Mouse (Mus musculus) left cerebral cortex, adult 18-20 months (tissue): ENCODE data around the gene Noxo1. TPM values are rescaled to one million over a fixed set of nuclear protein-coding genes. Genes with fewer than 3 reads are reported as not detected.

ENCODE experiments used
- DNase-seq, 2 experiments: peaks; one replicate each; pipeline ENCODE4 v3.0.0; 2021 to 2022; ENCODE audit warnings: low spot score in 2 of 2, mixed read lengths in 1 of 2
- total RNA-seq, 2 experiments: library from RNA; stranded (reverse); gene quantifications; 2 replicates each; pipeline ENCODE4 v1.2.3; 2021

Gene Noxo1
- total RNA-seq, 2 experiments from 2014 or later, result 1.9 to 2.1 TPM

DNA sequence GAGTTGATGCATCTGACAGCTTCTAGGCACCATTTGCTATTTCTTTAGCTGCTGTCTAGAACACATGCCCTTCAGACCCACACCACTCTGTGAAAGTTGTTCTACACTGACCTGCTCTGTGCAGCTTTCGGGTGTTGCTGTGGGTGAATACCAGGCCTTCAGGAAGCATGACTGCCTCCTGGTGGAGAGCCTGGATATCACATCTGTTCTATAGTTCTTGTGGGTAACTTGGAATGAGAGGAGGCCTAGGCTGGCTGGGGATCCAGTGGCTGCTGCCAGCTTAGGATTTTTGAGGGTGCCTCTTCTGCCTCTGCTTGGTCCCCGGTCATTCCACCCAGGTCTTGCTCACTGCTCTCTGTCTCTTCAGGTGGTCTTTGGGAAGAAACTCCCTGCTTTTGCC lies 19.8 kb upstream of the Noxo1 start:
- DNase-seq, result peak; percentile 55 to 65

DNA sequence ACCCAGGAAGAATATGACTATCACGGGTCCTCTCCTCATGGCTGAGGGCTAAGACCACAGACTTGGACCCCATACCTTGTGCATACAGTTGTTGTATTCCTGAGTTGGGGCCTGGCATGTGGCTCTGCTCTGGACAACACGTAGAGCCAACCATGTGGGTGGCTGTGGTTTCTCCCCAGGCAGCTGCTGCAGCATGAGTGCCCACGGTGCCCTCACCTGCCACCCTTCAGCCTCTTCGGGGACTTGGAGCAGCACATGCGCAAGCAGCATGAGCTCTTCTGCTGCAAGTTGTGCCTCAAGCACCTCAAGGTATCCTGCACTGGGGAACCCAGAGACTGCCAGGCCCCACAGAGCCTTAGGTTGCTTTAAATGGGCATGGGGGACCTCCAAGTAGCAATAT lies 19.2 kb upstream of the Noxo1 start:
- no peak for DNase-seq

DNA sequence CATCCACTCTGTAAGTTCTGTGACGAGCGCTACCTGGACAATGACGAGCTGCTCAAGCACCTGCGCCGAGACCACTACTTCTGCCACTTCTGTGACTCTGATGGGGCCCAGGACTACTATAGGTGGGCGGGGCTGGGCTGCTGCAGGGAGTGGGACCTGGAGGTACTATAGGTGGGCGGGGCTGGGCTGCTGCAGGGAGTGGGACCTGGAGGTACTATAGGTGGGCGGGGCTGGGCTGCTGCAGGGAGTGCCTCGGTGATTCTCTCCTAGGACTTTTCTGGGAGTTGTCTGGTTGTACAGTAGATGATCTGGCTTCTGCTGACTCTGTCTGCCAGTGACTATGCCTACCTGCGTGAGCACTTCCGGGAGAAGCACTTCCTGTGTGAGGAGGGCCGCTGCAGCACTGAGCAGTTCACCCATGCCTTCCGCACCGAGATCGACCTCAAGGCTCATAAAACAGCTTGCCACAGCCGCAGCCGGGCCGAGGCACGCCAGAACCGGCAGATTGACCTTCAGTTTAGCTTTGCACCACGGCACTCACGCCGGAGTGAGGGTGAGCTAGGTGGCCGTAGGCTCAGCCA lies 18.4 kb upstream of the Noxo1 start:
- DNase-seq, result no peak

DNA sequence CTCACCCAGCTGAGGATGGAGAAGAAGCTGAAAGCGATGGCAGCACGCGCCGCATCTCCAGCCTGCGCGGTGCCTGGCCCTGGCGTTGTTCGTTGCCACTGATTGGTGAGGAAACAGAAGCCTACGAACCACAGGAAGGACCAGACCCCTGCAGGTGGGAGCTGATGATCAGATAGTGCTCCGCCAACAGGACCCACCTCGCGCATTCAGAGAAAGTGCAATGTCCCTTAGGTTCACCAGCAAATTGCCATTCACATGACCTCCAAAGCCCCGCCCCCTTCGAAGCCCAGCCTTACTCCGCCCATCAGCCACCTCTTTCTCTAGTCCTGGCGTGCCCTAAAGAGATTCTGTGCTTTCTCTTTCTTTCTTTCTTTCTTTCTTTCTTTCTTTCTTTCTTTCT lies 9.5 kb upstream of the Noxo1 start:
- DNase-seq, result no peak

DNA sequence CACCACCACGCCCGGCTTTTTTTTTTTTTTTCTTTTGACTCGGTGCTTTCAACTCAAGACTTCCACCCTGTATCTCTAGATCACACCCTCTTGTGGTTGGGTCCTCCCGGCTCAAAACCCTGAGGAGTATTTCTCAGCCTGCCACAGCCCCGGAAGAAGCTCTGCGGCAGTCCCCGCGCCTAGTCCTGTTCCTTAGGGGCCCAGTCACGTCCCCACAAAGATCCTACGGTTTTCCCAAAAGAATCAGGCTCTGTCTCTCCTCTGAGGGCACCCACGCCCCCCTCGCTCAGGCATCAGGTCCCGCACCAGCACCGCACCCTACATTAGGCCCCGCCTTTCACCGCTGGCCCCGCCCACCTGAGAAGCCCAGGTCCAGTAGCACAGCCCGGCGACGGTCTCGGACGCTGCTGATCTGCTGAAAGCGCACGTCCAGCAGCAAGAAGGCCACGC lies 8.9 kb upstream of the Noxo1 start:
- DNase-seq, result peak in 1 of 2 experiments; percentile 28

DNA sequence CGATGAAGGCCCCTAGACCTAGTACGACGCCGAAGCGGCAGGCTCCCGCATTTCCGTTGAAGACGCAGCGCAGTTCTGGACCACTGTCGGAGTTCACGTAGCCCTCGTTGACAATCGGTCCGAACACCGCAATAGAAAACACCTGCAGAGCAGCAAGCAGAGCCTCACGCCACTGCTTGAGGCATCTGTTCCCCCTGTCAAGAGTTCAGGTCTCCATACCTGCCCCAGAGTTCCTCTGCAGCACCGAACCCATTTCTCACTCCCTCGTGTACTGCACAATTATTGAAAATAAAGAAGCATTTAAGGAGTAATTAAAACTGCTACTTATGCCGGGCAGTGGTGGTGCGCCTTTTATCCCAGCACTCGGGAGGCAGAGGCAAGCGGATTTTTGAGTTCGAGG lies 8.4 kb upstream of the Noxo1 start:
- no peak for DNase-seq

DNA sequence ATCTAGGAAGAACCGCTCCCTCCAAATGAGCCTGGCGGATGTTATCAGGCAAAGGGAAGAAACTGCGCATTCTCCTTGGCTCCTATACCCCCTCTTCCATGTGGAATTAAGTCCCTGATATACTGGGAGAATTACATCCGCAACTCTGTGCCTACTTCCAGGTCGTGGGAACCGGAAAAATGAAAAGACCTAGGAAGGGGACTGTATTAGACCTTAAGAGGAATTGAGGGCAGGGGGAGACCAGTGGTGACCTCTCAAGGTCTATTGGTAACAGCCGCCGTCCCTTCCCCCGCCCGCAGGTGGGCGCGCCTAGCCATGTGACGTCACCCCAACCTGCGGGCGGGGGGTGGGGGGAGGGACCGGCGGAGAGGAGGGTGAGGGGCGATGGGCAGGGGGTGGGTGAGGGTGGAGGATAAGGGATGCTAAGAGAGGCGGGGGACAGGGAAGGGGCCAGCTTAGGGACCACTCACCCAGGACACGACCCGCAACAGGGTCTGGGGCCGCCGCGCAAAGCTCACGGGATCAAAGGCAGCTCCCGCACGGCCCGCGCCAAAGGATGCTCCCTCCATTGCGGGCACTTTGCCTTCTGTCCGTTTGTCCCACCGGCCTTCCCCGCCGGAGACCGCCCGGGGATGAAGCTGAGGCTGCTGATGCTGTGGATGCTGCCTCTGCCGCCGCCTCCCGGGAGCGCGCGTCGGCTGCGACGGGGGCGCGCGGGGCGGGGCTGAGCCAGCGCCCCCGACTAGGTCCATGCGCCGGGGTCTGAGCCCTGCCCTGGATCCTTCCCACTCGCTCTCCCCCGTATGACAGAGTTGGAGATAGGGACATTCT lies 6.6 kb upstream of the Noxo1 start, which contains the start of gene Syngr3:
Syngr3 (minus strand) TSS at position 705 of the 831 bp plus-strand sequence.
- peak; percentile 50 to 61 for DNase-seq

DNA sequence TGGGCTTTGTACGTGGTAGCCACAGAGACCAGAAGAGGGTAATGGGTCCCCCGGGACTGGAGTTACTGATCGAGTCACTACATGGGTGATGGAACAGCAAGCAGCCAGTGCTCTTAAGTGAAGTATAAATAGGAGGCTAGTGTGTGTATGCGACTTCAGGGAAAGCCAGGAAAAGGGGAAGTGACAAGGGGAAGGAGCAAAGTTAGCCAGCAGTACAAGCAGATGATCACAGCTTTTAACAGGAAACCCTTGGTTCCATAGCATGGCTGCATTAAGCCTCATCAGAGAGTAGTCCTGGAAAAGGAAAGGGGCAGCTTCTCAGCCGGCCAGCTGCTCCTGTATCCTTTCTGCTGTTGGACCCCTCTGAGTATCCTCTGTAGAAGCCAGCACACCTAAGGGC lies 3.6 kb upstream of the Noxo1 start:
- no peak for DNase-seq

DNA sequence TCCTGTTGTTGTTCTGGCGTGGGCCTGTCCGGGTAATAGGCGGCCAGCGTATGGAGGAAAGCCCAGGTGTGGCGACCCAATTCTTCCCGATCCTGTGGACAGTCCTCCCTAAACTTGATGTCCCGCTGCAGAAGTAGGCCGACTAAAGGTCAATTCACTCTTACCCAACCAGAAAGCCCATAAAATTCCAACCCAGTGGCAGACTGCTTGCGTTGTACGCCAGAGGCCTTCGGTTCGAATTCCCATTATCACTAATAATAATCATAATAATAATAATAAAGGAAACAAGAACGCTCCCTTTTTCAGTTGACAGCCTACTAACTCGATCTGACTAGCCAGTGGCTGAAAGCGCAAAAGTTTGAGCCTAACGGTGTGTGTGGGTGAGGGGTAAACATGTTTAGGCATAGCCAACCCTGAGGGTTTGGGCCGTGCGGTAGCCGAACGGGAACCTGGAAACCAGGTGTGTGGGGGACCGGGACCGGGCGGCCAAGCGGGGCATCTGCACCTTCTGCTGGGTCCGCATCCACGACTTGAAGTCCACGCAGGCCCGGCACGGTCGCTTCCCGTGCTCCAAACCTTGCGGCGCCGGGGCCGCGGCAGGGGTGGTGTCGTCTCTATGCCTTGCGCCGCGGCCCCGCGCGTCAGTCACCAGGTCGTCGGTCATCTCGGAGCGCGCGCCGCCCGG lies 566 bp upstream of the Noxo1 start:
- DNase-seq, result no peak

DNA sequence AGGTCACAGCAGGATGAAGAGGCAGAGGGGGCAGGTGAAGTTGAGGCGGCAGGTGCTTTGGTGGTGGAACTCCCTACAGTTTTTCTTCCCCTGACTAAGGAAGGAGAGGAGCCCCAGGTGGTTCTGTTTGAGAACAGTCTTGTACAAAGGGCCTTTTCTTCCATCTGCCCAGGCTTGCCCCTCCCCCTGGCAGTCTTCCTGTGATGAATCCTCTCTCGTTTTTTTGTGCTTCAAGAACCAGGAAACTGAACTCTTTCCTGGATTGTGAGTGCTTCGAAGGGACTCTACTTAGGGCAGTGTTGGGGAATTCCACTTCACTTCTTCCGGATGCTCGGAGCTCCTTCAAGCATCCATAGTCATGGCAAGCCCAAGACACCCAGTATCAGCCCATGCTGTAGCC lies 2.0 kb downstream of the Noxo1 start:
- DNase-seq, result no peak

DNA sequence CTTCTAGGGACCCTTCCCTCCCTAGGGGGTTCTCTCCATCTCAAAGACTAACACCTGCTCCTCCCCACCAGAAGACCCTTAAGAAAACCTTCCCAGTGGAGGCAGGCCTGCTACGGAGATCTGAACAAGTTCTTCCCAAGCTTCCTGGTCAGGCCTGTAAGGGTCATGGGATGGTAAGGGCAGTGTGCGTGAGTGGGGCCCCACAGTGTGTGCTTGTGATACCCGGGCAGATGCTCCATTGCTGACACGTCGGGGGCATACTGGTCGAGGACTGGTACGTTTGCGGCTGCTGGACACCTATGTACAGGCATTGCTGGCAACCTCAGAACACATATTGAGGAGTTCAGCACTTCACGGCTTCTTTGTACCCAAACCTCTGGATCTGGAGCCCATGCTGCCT lies 2.7 kb downstream of the Noxo1 start:
- DNase-seq, result no peak

DNA sequence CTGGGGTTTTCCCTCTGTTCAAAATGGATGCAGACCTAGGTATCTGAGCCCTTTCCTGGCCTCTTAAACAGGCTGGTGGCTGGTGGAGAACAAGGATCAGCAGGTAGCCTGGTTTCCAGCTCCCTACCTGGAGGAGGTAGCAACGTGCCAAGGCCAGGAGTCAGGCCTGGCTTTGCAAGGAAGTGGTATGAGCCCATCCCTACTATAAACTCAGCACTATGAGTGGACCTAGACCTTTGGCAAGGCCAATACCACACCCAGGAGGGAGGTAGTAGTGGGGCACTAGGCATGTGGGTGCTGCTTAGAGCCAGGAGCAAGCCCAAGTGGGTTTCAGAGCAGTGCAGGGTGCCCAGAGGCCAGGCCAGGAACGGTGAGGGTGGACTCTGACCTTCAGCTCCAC lies 3.4 kb downstream of the Noxo1 start:
- no peak for DNase-seq

DNA sequence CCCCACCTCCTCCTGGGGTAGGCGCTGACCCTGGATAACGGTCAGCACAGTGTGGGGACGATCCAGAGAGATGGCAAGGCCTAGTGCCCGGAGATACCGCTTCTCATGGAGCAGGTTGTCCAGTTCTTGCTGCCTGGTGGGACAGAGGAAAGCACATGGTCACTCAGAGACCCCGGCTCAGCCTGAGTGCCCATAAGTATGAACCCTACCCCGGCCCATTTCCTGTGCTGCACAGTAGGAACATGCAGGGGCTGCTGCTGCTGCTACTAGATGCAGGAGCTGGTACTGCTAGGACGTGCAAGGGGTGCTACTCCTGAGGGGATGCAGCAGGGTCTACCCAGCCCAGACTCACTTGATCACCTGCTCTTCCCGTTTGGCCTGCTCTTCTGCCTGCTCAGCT lies 5.2 kb downstream of the Noxo1 start:
- DNase-seq, result no peak

DNA sequence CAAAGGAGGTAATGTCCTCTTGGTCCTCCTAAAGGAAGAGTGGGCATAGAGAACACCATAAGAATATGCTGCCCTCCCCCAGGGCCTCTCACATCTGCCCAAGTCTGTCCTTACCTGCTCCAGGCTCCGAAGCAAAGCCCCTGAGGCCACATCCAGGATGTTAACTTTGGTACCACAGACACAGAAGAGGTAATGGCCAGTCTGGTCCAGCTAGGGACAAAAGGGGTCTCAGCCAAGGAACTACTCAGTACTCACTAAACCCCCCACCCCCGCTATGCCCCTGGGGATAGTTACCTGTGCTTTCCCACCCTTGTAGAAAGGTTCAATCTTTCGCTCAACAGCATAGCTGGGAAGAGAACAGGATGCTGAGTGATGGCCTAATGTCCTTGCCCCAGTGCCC lies 9.8 kb downstream of the Noxo1 start:
- DNase-seq, result no peak

DNA sequence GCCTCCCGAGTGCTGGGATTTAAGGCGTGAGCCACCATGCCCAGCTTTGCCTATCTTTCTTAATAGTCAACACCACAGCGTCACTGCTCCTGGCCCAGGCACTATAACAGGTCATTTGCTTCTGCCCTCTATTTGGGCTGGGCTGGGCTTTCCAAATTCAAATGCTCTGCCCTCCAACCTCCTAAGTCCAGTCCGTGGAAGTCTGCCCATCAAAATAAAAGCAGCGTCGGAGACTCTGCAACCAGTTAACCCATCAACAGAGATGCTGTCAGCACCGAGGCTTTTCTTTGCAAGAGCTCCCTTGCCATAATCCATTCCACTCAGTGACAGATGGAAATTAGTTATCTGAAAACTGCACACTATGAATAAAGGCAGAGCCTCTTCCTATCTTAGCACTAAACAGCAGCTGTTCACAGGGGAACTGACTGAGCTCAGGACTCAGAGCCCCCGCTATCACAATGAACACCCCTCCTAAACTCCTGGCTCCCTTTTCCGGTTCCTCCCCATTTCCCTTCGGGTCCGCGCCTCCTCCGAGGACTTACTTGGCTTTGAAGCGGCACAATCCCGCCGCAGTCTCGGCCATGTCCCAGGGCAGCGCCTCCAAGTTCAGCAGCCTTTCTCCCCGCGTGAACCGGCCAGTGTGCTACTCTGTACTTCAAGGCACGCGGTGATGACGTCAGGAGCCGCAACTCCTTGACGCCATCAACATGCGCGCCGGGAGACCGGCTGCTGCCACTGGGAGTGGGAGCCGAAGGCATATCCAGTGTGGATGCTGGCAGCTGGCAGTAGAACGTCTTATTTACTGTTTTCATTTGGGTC lies 11.2 kb downstream of the Noxo1 start, which contains the start of gene Tbl3:
Tbl3 (minus strand) TSS at position 679 of the 819 bp plus-strand sequence.
- peak; percentile 96 to 98 for DNase-seq

DNA sequence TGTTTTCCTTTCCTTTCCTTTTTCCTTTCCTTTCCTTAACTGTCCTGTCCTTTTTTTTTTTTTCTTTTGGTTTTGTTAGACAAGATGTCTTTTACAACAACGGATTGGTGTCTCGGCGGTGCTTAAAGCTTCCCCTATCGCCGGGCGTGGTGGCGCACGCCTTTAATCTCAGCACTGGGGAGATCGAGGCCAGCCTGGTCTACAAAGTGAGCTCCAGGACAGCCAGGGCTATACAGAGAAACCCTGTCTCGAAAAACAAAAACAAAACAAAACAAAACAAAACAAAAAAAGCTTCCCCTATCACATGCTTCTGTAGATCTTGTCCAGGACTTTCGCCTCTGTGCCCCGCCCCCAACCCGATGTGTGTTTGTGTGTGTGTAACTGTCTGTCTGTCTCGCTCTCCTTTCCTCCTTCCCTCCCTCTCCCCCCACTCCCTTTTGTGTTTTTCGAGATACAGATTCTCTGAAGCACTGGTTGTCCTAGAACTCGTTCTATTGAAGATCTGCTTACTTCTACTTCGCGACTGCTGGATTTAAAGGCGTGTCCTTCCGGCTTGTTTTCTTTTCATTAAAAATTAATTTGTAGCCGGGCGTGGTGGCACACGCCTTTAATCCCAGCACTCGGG lies 11.9 kb downstream of the Noxo1 start:
- DNase-seq, result no peak

DNA sequence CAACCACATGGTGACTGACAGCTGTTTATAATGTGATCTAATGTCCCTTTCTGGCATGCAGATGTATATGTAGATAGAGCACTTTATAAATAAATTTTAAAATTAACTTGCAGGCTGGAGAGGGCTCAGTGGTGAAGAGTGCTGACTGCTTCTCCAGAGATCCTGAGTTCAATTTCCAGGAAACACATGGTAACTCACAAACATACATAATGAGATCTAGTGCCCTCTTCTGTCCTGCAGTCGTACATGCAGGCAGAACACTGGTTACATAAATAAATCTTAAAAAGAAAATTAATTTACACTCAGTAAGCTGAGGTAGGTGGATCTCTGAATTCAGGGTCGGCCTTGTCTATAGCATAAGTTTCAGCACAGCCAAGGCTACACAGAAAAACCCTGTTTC lies 12.6 kb downstream of the Noxo1 start:
- DNase-seq, result no peak

DNA sequence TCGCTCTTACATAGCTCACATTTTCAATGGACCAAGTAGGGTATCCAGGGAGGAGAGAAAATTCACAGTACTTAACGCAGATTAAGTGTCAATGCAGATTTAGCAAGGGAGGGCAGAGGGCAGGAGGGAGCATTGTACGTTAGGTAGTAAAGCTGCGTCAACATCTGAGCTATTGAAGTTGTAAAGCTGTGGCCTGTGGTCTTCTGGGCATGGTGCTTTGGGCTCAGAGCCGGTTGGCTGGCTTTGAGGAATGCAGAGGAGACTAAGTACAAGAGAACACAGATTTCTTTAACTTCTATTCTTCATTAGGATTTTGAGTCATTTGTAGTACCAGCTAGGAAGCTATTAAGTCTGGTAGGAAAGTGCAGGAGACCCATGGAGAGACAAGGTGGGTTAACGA lies 19.5 kb downstream of the Noxo1 start:
- no peak for DNase-seq

DNA sequence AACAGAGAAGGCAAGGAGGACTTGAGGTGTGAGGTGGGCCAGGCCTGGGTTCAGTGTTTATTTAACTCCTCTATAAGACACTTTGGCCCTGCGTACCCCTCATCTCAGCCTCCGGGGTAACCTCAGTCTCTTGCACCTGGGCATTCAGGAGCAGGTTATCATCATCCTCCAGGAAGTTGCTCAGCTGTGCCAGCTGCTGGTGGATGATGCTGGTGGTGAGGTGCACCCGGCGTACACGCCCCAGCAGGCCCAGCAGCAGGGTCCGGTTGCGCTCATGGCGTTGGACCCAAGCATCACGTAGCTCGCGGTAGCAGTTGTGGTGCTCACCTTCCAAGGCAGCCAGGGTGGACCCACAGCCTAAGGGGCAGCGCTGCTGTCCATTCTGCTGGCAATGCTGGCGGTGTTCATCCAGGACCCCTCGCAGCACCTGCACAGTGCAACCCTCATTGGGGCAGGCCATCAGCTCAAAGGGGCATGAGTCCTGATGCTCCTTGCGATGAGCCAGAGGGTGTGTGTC lies 20.2 kb downstream of the Noxo1 start:
- DNase-seq, result no peak

DNA sequence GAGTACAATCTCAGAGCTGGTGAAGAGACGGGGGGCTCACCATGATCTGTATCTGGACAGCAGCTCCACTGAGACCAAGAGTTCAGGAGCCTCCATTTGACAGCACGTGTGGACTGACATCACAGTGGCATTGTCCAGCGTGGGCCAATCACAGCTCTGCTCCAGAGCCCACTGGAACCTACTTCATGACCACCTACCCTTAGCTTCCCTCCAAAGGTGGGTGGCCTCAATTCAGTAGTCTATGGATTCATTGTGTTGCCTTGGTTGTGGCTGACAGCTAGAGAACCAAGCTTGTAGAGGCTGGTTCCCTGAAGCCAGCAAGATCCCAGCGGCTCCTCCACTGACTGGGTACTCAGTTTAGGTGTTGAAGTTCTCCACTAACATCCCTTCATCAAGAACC lies 21.9 kb downstream of the Noxo1 start, which contains the start of the genes Rnf151 and Rps2:
Rnf151 (minus strand) TSS at position 121 of the 400 bp plus-strand sequence.
Rps2 (plus strand) TSS at position 174 of the 400 bp plus-strand sequence.
- no peak for DNase-seq
